Mouse (Mus musculus) heart, adult 2 months (tissue): ENCODE measurements around the gene Gm40193.

Experiments
- CTCF ChIP-seq: fragments of 200-600 bp; IDR thresholded peaks from 2 replicates; pipeline ENCODE4 v1.8.1; 2022; ENCODE audit warnings: antibody characterized with exemption, mild to moderate bottlenecking, moderate library complexity
- EP300 ChIP-seq: fragments of 200-500 bp; IDR thresholded peaks from 2 replicates; pipeline ENCODE4 v1.6.1; 2011; ENCODE audit warnings: low read depth, low read length, control low read depth; ENCODE audit not compliant: insufficient read depth
- POLR2A ChIP-seq: fragments of 200-500 bp; IDR thresholded peaks from 2 replicates; pipeline ENCODE4 v1.6.1; 2011; ENCODE audit warnings: mild to moderate bottlenecking, low read depth, low read length, control low read depth; ENCODE audit not compliant: insufficient read depth

DNA sequence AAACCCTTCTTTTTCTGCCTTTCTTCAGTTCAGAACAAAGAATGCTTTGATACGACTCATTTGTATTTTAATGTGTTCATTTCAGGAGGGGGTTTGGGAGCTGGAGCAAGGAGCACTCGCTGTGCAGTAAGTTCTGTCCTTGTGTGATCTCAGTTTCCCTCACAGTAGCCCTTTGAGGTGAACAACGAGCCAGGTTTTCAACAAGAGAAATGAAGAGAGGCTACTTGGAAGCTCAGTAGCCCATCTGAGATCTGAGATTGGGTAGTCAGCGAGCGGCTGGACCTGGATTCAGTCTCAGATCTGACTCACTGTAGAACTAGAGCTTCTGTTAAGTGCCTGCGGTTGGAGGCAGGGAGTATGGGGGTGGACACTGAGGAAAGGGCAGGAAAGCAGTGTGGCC lies 41.1 kb upstream of the Gm40193 start:
- no peak for TF ChIP-seq CTCF
- no peak for TF ChIP-seq POLR2A
- TF ChIP-seq EP300: no peak
